Mouse (Mus musculus) testis, adult 2 months (tissue): ENCODE data around the gene Pcsk2.

Experiments used
- CTCF ChIP-seq: fragments of 200-500 bp; IDR thresholded peaks from 2 replicates; pipeline ENCODE4 v1.5.1; 2012; ENCODE audit warnings: low read depth, mild to moderate bottlenecking, inconsistent platforms, low read length, moderate library complexity; ENCODE audit not compliant: control insufficient read depth, insufficient read depth, insufficient replicate concordance
- POLR2A ChIP-seq: fragments of 200-500 bp; IDR thresholded peaks from 2 replicates; pipeline ENCODE4 v1.6.1; 2012; ENCODE audit warnings: low read depth, mild to moderate bottlenecking, inconsistent platforms, low read length, moderate library complexity; ENCODE audit not compliant: control insufficient read depth

- TF ChIP-seq CTCF (no peak), POLR2A (no peak)
Measured at GRCm38 (mm10) chr2:143712901-143713300, 166.9 kb downstream of the Pcsk2 start.
